Mouse (Mus musculus) gastrocnemius, postnatal 10 days (tissue): ENCODE measurements around the gene Ftsj3. TPM values are rescaled to one million over a fixed set of nuclear protein-coding genes. Genes with fewer than 3 reads are reported as not detected.

Experiments
- DNase-seq: peaks from one replicate; pipeline ENCODE4 v3.0.0; 2021; ENCODE audit warnings: mixed read lengths
- long read RNA-seq, 2 experiments: library from polyadenylated mRNA; stranded (forward); transcript quantifications; one replicate each; pipeline ENCODE4 v2.0.0; 2021
- total RNA-seq, 2 experiments: library from RNA; stranded (reverse); gene quantifications; 2 replicates each; pipeline ENCODE4 v1.2.3; 2021

Gene Ftsj3
- total RNA-seq, result 10 to 100 TPM; 27.4 to 32.8 TPM
- long read RNA-seq, experiment 1, transcript Ftsj3-201 (21 exons, 3,144 nt), result major isoform, 39 of 46 reads
- long read RNA-seq, experiment 1, partial matches to known transcripts, result 4 of 46 reads
- long read RNA-seq, experiment 1, other reads (novel, unspliced or antisense), result 3 of 46 reads
- long read RNA-seq, experiment 2, transcript Ftsj3-201 (21 exons, 3,144 nt), result major isoform, 35 of 40 reads
- long read RNA-seq, experiment 2, partial matches to known transcripts, result 3 of 40 reads
- long read RNA-seq, experiment 2, other reads (novel, unspliced or antisense), result 2 of 40 reads

- peak; percentile 99 for DNase-seq
Measured at GRCm38 (mm10) chr11:106255685-106256451, at the start of gene Ftsj3, which contains the start of gene Psmc5. Gene Ftsj3 (minus strand): TSS chr11:106256079. Gene Psmc5 (plus strand): TSS chr11:106256154.

- no peak for DNase-seq
Measured at GRCm38 (mm10) chr11:106305348-106306064, 49.6 kb upstream of the Ftsj3 start.

- DNase-seq, result peak; percentile 67
Measured at GRCm38 (mm10) chr11:106302634-106303033, 46.8 kb upstream of the Ftsj3 start.

- DNase-seq, result no peak
Measured at GRCm38 (mm10) chr11:106301765-106302164, 45.9 kb upstream of the Ftsj3 start, which contains the start of gene Gh. Gene Gh (minus strand): TSS chr11:106301865.

GRCm38 (mm10) chr11:106291861-106292260, 36.0 kb upstream of the Ftsj3 start:
- no peak for DNase-seq

- no peak for DNase-seq
Measured at GRCm38 (mm10) chr11:106290376-106290775, 34.5 kb upstream of the Ftsj3 start.

GRCm38 (mm10) chr11:106289369-106289768, 33.5 kb upstream of the Ftsj3 start:
- peak; percentile 84 for DNase-seq

DNA sequence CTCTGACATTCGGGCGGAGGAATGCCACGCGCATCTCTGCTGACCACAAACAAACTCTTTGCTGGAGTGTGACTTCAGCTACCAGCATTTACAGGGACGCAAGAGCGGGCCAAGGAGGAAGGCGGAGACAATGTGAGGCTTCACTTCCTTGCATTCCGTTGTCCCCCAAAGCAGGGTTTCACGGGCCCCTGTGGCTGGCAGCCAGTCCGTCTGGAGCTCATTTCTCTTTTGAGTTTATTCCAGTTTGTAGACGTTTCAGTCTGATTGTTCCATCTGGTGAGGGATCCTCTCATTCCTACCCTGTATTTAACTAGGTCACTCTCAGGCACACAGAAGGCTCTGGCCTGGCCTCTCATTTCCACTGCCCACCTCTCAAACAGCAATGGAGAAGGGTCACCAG, 31.1 kb upstream of the Ftsj3 start:
- no peak for DNase-seq

GRCm38 (mm10) chr11:106286206-106286605, 30.3 kb upstream of the Ftsj3 start:
- DNase-seq, result no peak

- DNase-seq, result no peak
Measured at GRCm38 (mm10) chr11:106284126-106284525, 28.2 kb upstream of the Ftsj3 start.

DNA sequence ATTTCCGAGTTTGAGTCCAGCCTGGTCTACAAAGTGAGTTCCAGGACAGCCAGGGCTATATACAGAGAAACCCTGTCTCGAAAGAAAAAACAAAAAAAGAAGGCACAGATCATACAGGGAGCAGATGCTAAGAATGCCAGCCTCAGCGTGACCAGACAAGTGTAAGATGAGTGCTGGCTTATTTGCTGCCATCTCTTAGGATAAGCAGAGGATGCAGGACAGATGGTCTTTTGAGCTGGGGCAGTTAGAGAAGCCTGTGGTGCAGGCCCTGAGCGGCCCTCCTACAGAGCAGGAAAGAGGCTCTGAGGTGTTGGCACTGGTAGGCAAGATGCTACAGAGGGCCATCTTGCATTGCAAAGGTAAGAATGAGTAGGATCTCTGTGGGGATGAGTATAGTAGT, 27.5 kb upstream of the Ftsj3 start:
- DNase-seq, result no peak

- no peak for DNase-seq
Measured at GRCm38 (mm10) chr11:106282452-106282851, 26.6 kb upstream of the Ftsj3 start.

DNA sequence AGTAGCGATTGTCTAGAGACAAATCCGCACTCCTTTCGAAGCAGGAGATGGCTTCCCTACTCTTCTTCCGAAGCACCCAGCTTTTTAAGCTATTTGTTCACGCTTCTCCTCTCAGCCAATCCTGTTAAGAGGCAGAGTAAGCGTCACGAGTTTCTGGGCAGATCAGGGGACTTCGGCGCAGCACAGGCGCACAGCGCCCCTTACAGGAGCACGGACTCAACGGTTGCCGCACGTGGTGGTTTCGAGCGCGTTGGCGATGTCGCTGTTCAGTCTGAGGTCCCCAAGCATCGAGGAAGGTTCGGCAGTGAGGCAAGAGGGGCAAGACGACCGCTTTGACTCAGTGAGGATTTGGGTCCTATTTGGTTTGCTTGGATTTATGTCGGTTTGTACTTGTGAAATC, 20.6 kb upstream of the Ftsj3 start, which contains the start of gene Tcam1:
Gene Tcam1 (plus strand): TSS at position 219 of the 400 bp plus-strand sequence.
- peak; percentile 93 for DNase-seq

GRCm38 (mm10) chr11:106274971-106275411, 19.1 kb upstream of the Ftsj3 start:
- DNase-seq, result peak; percentile 47

GRCm38 (mm10) chr11:106274374-106274773, 18.5 kb upstream of the Ftsj3 start:
- DNase-seq, result no peak

DNA sequence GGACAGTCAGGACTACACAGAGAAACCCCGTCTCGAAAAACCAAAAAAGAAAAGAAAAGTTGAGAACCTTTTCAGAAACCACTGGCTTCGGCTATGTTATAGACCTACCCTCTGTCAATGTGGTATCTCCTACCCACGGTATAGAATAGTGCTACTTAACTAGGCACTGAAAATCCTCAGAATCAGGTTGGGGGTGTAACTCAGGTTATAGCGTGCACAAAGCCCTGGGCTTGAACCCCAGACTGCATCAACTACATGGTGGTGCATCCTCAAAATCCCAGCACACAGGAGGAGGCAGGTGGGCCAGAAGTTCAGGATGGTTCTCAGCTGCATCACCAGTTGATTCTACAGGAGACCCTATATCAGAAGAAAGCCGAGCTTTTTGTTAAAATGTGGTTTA, 17.9 kb upstream of the Ftsj3 start:
- no peak for DNase-seq

DNA sequence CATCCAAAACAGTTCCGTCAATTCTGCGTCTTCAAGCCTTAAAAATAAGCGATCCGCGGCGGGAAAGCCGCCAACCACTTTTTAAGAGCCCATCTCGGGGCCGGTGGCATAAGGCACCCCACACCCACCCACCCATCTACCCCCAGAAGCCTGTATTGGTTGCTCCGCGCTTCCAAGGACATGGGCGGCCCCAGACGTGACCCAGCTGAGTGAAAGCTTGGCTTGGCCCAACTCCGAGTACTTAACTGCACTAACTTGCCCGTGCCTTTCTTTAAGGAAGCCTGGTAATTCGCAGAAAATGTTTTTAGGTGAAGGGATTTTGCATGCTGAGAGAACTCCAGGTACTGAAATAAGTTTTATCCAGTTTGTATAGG, 17.4 kb upstream of the Ftsj3 start:
- DNase-seq, result no peak

- peak; percentile 97 for DNase-seq
Measured at GRCm38 (mm10) chr11:106272644-106273310, 16.9 kb upstream of the Ftsj3 start, which contains the start of gene Smarcd2. Gene Smarcd2 (minus strand): TSS chr11:106272972.

DNA sequence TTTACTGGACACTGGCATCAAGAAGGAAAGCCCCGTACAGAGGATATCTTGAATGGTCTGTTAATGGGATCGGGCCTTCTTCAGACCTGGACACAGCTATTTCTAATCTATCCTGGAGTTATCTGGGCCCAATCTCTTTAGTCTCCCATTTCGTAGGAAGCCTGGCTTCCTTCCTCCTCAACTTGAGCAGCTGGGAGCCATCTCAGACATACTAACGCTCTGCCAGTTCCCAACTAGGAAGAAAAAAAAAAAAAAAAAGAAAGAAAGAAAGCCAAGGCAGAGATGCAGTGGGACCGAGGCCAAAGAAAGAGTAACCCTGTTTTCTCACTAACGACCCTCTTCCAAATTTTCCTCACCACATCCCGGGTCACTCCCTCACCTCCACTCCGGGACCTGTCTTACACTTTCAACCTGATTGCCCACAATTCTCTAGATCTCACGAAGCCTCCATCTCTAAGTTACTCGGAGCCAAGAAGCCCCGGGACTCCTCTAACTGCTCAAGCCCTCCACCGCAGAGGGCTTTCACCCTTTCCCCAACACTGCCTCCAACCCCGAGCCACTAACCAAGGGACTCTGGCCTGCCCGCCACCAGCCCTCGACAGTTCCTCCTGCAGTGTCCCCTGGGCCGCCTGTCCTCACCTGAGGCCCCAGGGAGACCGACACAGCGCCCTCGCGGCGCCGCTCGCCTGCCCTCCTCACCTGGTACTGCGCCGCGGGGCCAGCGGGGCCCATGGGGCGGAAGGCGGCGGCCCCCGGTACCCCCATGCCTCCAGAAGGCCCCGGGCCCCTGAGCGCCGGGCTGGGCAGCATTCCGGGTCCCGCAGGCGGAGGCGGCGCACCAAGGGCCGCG, 16.1 kb upstream of the Ftsj3 start:
- no peak for DNase-seq

DNA sequence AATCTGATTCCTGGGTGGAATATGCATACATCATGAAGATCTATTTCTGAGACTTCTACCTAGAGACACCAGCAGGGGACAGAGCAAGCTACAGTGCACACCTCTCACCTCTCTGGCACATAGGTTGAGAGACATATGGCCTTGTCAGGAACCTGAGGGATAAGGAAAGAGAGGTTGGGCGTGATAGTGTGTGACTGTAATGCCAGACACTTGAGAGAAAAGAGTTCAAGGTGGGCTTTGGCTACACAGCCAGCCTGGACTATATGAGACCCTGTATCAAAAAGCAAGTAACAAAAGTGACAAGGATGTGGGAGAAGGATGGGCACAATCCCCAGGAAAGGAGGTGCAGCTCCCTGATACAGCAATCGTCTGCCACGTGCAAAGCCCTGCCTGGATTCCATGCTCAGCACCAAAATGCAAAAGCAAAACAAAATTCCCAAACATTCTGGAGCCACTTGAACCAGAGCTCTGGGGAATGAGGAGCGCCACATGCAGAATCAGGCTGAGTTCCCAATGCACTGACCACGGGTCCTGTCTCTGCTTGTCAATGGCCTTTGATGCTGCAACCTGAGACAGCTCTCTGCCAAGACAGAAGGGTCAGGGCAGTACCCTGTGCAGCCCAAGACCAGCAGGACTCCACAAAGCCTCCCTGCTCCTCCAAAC, 15.4 kb upstream of the Ftsj3 start:
- DNase-seq, result no peak

DNA sequence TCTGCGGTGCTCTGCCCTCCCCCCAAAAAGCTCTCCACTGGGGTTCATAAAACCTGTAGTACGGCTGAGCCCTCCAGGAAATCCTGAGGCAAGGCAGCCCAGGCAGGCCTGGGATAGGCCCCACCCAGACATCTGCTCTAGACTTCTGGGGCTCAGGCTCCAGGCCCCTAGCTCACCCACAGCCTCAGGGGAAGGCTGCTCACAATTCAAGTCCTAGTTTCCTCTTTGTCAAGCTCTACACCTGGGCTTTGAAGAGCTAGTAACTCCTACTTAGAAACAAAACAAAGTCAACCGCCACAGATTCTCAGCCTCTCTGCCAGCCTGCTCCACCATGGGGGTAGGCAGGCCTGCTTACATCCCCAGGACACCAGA, 13.2 kb upstream of the Ftsj3 start:
- DNase-seq, result no peak
